Mouse (Mus musculus) v-Abl transformed pro-B cells (cell line): Measurements from ENCODE around the gene Khdrbs2.

Experiments used
- in situ Hi-C, 2 experiments: fragments of 400-800 bp; cut with MboI; formaldehyde crosslinking; loops; one replicate each; pipeline ENCODE4 v1.15.1; 2025; ENCODE audit not compliant: unreplicated experiment in 2 of 2

Gene Khdrbs2

DNA sequence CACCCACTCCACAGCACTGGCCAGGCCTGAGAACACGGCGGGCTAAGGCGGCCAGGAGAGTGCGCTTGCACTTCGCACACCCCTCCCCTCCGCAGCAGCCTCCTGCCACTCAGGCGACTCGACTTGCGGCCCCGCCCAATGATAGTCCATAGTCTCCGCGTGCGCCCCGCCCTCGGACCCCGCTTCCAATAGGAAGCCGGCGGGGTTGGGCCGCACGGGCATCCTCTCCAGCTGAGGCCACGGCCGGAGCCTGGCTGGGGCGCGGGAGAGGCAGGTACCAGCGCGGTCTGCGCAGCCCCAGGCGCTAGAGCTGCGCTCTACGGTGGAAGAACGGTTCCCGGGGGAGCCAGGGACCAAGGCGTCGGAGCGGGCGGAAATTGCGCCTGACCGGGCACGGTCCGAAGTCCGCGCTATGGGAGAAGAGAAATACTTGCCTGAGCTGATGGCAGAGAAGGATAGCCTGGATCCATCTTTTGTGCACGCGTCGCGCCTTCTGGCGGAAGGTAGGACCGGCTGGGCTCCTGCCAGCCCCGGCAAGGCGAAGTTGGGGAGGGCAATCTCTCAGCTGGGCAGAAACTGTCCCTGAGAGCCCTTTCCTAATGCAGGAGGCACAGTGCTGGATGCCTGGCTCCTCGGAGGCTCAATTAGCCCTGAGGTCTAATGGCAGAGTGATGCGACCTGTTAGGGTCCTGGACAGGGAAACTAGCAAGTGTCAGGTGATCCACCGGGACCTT, at the start of gene Khdrbs2:
TSS of gene Khdrbs2 (plus strand) at position 209 of the 734 bp plus-strand sequence.
- in situ Hi-C loops, result loop anchor here in 1 of 2 experiments (10.0 kb wide), 1 partner anchor 1472 kb away; no protein-coding TSS in a partner anchor

DNA sequence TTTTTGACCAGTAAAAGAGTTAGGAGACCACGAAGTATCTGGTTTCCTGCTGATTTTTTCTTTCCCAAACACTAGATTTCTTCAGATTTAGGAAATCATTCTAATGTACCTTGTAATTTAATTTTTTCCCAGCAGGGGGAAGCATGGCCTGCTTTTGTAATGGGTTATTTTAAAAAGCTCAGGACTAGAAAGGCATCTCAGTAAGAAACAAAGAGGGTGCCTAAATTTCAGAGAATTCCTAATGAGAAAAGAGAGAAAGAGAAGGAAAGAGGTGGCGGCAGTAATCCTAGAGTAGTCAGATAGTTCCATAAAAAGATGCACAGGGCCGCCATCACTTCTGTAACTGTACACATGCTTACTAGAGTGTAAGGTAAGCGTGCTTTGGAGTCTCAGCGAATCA, 2.1 kb downstream of the Khdrbs2 start:
- in situ Hi-C loops, result loop anchor here in 1 of 2 experiments (10.0 kb wide), 1 partner anchor 1470 kb away; no protein-coding TSS in a partner anchor

DNA sequence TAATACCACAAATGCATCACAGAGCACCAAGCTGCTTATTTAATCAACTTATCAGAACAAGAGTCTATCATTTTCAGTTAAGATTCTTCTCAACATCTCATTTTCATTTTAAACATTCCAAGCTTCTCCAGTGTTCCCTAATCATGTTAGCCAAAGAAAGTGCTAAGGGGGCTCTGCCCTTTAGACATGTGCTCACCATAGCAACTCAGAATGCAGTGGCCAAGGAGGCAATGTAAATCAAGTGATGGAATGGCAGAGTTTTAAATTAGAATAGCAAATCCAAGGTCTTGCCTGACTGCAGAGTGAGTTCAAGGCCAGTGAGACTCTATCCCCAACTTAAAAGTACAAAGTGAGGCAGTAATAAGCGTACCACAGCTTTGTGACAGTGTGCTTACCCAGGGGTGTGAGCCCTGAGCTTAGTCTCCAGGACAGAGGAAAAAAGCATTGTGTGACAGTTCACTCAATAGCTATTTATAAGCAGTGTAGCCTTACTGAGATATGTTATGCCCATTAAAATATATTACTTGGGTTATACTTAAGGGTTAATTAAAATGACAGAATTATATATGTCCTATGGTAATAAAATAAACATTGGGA, 27.2 kb downstream of the Khdrbs2 start:
- in situ Hi-C loops, result loop anchor here (25.0 kb wide), 2 partner anchors 988 to 1338 kb away; no protein-coding TSS in a partner anchor

- in situ Hi-C loops, result no loop called here
Measured at GRCm38 (mm10) chr1:32248443-32248842, 75.9 kb downstream of the Khdrbs2 start.

GRCm38 (mm10) chr1:32249602-32250001, 77.1 kb downstream of the Khdrbs2 start:
- in situ Hi-C loops, result no loop called here

- in situ Hi-C loops, result no loop called here
Measured at GRCm38 (mm10) chr1:32250337-32250736, 77.8 kb downstream of the Khdrbs2 start.

DNA sequence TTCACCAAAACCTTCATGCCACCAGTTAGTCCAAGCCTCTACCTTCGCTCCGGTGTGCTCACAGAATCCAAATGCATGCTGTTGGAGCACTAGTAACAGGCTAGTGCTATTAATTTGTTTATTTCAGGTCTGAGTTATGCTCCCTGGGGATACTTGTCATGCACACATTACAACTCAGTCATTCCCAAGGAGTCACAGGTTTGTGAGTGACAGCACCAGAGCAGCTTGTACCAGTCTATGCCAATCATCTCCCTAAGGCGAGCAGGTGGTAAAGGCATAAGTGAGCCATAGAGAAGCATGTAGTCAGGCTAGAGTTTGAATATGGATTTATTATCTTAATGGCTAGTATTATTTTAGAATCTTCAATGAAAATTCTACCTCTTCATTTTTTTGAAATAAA, 86.4 kb downstream of the Khdrbs2 start:
- in situ Hi-C loops, result no loop called here

GRCm38 (mm10) chr1:32270519-32270918, 98.0 kb downstream of the Khdrbs2 start:
- in situ Hi-C loops, result no loop called here

- in situ Hi-C loops, result no loop called here
Measured at GRCm38 (mm10) chr1:32294702-32295101, 122.2 kb downstream of the Khdrbs2 start.

DNA sequence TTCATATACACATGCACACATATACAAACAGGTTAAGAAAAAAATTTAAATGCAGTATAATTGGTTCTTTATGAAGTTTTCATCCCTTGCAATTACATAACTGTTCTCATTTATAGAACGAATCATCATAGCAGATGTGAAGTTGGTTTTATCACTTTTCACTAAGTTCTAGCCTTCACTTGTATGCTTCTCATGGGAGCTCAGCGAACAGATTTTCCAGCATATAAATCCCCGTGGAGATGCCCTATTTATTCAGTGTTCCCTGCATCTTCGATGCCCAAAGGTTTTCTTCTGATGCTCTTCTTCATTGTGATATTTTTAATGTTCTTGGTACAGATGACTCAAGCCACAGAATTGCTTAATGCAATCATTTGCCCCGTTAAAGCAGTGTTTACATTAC, 128.9 kb downstream of the Khdrbs2 start:
- in situ Hi-C loops, result no loop called here

GRCm38 (mm10) chr1:32309074-32309473, 136.6 kb downstream of the Khdrbs2 start:
- in situ Hi-C loops, result no loop called here

GRCm38 (mm10) chr1:32309637-32310036, 137.1 kb downstream of the Khdrbs2 start:
- in situ Hi-C loops, result no loop called here

GRCm38 (mm10) chr1:32339108-32339507, 166.6 kb downstream of the Khdrbs2 start:
- in situ Hi-C loops, result no loop called here

DNA sequence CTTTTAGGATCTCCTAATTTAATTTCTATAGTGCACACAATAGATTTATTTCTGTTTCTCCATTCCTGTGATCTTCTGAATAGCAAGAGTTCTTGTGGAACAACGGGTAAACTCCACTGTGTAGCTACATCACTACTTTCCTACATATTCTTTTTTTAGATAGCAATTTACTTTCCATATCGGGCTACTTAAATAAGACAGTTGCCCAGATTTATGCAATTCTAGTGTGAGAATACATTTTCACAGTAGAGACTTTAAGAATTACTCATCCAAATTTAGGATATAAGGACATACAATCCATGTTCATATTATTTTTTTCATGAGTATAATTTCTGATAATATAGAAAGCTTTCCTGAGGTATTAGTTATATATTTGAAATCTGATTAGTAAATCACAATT, 175.0 kb downstream of the Khdrbs2 start:
- in situ Hi-C loops, result no loop called here

DNA sequence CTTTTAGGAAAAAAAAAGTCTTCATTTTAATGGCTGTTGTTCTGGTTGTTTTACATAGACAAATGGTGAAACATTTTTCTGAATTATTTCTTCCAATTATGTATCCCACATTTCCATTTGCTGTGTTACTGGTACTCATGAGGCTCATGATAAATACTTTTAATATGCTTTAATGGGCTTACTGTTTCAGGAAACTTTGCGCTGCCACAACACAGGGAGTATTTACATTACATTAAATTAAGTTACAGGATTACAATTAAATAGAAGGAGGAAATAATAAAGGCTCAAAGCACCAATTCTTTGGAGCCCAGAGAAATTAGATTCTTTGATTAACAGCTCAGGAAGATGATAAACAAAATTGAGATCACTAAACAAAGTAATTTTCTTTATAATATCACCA, 179.6 kb downstream of the Khdrbs2 start:
- in situ Hi-C loops, result no loop called here

DNA sequence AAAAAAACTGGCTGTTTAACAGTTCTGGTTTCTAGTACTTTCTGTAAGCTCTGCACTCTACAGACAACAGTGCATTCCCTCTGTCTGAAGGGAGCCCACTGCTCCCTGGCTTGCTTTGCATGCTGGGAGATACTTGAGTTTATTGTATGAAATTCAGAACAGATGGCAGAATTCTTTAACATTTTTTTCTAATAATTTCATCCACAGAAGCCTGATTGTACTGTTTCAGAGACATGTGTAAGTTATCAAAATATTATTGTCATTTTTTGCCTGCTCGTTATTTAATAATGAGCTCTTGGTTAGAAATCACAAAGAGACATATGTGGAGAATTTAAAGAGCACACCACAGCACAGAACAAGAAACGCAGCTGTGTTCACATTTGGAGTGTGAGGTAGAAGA, 191.0 kb downstream of the Khdrbs2 start:
- in situ Hi-C loops, result no loop called here

DNA sequence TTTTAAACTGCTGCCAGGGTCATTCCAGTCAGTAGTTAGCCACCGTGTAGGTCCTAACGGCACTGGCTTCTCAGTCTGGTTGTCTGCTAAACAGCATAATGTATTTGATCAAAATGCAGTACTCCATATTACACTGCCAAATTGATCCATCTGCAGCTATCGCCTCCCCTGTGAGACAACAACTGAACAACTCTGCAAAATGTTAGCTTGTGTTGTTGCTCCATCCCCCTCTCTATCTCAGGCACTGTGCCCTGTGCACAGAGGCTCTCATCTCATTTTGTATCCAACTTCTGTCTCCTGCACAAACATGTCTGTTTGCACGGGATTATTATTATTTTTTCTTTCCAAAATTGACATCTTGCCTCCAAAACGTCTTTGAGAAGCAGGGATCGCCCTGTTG, 225.0 kb downstream of the Khdrbs2 start:
- in situ Hi-C loops, result no loop called here

DNA sequence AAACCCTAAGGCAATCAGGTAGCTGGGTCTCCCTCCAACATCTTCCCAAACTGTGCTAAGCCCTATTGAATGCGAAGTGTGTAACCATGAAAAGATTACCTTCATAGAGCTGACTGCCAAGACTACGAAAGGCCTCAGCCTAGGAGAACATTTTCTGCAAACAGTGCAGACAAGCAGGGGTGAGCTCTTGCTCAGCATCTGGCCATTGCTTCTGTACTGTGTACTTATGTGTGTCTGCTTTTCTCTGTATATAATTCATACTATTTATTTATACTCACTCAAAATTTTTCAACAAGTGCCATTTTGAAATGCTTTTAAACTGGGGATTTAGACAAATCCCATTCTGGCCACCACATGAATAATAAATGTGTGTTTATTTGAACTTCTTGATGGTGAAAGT, 235.1 kb downstream of the Khdrbs2 start:
- in situ Hi-C loops, result no loop called here

GRCm38 (mm10) chr1:32428410-32428809, 255.9 kb downstream of the Khdrbs2 start:
- in situ Hi-C loops, result no loop called here

DNA sequence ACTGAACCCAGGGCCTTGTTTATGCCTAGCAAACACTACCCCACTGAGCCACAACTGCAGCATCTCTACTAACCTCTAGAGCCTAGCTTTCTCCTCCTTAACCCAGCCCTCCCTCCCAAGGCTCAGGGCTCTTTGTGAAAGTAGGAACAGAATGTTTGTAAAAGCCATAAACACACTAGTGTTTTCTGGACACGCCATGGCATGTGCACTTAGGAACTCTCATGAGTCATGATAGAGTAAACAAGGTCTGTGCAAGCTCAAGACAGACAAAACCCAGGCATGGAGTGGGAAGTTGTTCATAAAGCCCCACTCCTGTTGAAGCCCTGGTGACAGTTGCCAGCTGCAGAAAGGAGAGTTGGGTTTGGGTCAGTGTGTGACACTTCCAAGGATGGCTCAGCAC, 257.0 kb downstream of the Khdrbs2 start:
- in situ Hi-C loops, result no loop called here

DNA sequence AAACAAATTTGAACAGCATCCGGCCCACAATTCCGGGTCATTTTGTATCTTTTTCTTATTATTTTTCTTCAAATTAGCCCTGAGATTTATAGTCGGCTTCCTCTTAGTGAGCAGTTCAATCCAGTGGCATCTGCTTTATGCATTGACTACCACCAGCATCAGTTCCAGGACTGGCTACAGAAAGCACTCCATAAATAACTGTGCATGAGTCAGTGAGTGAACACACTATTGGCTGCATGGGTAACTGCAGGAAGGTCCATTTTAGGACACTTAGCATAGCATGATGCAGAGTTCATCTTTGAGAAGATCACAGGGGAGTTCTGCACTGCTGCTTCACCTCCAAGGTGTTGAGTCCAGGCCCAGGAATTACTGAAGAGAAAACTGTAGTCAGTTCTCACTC, 258.0 kb downstream of the Khdrbs2 start:
- in situ Hi-C loops, result no loop called here

GRCm38 (mm10) chr1:32433118-32433517, 260.6 kb downstream of the Khdrbs2 start:
- in situ Hi-C loops, result no loop called here
